Mouse (Mus musculus): Measurements from ENCODE around the gene Rbfox1. TPM values are rescaled to one million over a fixed set of nuclear protein-coding genes. Genes with fewer than 3 reads are reported as not detected.

Rbfox1 gene
- polyA plus RNA-seq, 2 experiments from 2014 or later: not detected

- ATAC-seq: no peak
These were observed 471.8 kb downstream of the Rbfox1 start for GRCm38 (mm10) chr16:6356931-6357330.

- no peak for ATAC-seq
These were observed 480.6 kb downstream of the Rbfox1 start for GRCm38 (mm10) chr16:6365793-6366192.

- ATAC-seq: no peak
These were observed 481.5 kb downstream of the Rbfox1 start for GRCm38 (mm10) chr16:6366649-6367048.

GRCm38 (mm10) chr16:6380924-6381323 is 495.8 kb downstream of the Rbfox1 start:
- no peak for ATAC-seq

DNA sequence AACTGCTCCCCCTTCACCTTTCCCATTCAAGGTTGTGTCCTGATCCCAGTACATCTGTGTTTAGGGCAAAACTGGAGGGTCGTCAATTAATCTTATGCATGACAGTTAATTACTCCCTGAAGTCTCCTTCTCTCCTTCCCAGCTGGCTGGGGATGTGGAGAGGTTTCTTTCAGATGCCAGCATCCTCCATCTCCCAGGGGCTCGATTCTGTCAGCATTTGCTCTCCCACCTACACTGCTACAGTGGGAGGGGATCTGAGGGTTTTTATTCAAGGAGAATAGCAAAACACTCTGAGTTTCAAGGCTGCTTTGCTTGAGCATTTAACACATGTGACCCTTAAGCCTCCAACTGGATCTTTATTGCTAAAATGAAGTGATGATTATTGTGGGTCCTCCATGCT is 496.4 kb downstream of the Rbfox1 start:
- ATAC-seq: no peak

DNA sequence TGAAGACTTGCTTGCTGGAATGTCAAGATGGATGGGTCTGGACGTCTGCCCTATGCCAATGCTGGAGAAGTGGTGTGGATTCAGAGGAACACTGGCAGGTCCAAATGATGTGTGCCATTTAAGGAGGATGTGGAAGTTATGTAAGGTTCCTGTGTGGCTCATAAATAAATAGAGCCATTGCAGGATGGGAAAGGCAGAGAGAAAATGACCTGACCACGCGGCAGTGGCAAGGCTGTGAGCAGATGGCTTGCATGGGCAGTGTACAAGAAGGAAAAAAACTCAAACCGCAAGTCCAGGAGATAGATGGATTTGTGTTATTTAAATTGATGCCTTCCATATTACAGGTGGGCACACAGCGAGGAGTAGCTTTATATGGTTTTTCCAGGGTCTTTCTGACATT is 497.6 kb downstream of the Rbfox1 start:
- no peak for ATAC-seq

GRCm38 (mm10) chr16:6390278-6390930 is 505.2 kb downstream of the Rbfox1 start:
- ATAC-seq: no peak

GRCm38 (mm10) chr16:6396676-6397409 is 511.7 kb downstream of the Rbfox1 start:
- no peak for ATAC-seq

DNA sequence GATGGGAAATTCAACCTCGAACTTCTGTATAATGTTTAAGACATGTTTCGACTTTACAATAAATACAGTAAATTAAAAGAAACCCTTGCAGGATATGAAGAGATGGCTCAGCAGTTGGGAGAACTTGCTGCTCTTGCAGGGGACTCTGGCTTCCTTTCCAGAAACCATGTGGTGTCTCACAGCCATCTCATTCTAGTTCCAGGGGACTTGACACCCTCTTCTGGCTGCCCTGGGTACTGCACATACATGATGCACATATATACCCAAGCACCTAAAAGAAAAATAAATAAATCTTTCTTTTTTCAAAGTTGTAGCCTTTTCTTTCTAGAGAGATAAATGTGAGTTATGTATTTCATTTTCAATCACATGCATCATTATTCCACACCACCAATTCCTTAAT is 512.5 kb downstream of the Rbfox1 start:
- no peak for ATAC-seq

DNA sequence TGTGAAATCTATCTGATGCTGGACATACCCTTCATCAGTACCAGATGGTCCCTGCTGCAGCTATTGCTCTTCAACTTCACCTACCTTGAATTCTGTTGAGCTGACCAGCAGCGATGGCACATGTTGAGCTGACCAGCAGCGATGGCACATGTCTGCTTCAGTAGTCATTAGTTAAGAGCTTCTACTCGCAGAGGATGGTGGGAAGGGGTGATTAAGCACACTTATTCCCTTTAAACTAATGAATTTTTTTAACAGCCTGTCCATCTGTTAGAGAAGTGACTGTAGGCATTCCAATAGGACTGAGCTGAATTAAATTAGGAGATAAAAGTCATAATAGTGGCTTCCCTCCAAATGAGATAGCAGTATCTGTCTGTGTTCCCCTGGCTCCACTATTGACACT is 517.7 kb downstream of the Rbfox1 start:
- ATAC-seq: no peak

DNA sequence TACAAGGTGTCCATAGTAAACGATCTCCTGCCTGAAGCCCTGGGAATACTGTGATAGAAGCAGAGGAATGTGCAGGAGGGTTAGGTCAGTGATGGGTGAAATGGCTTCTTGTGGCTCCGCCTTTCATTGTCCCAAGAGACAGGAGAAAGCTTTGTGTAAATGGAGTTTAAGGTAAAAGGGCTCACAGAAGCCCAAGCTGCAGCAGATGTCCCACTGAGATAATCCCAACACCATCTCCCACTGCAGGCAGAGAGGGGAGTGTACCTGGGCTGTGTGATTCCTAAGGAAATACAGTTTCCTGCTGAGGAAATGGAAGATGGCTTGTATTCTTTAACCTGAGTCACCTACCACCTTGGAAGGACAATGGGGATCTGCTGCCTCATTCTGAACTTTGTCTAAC is 529.7 kb downstream of the Rbfox1 start:
- ATAC-seq: no peak

GRCm38 (mm10) chr16:6421623-6422145 is 536.5 kb downstream of the Rbfox1 start:
- no peak for ATAC-seq

GRCm38 (mm10) chr16:6423878-6424409 is 538.8 kb downstream of the Rbfox1 start:
- ATAC-seq: no peak

DNA sequence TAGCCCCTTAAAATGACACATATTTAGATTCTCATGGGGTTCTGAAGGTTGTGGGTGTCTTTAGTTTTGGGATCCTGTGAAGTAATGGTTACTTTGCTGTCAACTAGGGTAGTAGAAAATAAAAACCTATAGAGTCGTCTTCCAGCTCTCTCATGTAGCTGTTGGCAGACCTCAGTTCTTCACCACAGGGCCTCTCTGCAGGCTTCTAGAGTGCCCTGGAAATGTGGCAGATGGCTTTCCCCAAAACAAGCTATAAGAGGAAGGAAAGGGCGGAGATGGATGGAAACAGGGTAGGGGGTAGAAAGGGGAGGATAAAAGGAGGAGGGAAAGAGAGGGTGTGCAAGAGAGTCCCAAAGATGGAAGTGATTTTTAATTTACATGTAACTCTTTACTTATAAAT is 539.6 kb downstream of the Rbfox1 start:
- ATAC-seq: no peak

GRCm38 (mm10) chr16:6427292-6428281 is 542.4 kb downstream of the Rbfox1 start:
- no peak for ATAC-seq

GRCm38 (mm10) chr16:6430981-6431380 is 545.8 kb downstream of the Rbfox1 start:
- ATAC-seq: no peak

GRCm38 (mm10) chr16:6436445-6436844 is 551.3 kb downstream of the Rbfox1 start:
- no peak for ATAC-seq

DNA sequence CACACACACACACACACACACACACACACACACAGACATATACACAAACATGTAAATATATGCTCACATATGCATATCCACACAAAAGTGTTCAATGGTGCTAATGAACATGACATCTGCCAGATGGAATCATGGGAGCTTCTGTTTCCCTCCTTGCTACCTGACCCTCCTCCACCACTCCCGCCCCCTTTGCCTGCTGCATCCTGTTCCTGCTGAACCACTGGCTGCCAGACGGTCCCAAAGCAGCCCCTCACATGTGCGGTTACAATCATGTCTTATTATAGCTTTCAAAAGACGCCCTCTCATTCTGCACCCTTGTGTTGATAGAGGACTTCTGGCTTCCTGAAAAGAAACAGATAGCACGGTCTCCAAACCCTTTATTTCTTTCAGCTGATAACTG is 563.1 kb downstream of the Rbfox1 start:
- no peak for ATAC-seq

GRCm38 (mm10) chr16:6455349-6455748 is 570.2 kb downstream of the Rbfox1 start:
- no peak for ATAC-seq

GRCm38 (mm10) chr16:6479094-6479590 is 594.0 kb downstream of the Rbfox1 start:
- no peak for ATAC-seq

DNA sequence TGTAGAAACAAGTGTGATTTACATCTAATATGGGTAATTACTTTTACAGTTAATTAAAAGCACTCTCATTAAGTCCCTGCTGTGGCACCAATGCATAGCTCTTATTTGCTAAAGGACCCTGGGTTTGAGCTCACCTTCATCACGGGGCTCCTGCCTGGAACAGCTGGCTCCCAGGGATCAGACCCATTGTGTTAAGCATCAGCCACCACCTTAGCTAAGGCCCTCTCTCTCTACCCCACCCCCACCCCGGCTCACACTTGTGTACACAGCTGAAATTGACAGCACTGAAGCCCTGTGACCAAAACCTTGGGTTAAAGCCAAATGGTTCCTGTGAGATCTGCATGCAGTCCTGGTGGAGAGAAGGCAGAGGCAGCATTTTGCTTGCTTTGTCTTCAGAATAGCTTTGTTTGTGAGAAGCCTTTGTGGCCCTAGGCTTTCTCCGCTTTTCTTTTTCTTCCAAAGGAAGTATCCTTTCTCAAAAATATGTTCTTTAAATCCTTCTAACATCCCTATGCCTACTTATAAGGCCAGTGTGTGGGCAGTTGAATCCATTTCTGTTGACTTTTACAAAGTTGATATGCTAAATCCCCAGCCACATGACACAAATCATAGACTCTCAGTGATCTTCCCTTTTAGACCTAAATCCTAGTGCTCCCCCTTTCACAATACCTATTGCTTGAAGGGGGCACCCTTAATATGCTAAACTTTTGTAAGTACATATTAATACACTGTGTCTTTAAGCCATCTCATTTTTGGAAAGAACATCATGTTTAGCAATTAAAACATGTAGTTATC is 594.7 kb downstream of the Rbfox1 start:
- ATAC-seq: no peak

- no peak for ATAC-seq
These were observed 595.2 kb downstream of the Rbfox1 start for GRCm38 (mm10) chr16:6480411-6480728.

Data from activated CD4-positive, CD25-positive, alpha-beta regulatory T cell, adult 4 months (primary cell).